8 mouse cellular contexts compared by ENCODE assay signal in the genomic region with DNA sequence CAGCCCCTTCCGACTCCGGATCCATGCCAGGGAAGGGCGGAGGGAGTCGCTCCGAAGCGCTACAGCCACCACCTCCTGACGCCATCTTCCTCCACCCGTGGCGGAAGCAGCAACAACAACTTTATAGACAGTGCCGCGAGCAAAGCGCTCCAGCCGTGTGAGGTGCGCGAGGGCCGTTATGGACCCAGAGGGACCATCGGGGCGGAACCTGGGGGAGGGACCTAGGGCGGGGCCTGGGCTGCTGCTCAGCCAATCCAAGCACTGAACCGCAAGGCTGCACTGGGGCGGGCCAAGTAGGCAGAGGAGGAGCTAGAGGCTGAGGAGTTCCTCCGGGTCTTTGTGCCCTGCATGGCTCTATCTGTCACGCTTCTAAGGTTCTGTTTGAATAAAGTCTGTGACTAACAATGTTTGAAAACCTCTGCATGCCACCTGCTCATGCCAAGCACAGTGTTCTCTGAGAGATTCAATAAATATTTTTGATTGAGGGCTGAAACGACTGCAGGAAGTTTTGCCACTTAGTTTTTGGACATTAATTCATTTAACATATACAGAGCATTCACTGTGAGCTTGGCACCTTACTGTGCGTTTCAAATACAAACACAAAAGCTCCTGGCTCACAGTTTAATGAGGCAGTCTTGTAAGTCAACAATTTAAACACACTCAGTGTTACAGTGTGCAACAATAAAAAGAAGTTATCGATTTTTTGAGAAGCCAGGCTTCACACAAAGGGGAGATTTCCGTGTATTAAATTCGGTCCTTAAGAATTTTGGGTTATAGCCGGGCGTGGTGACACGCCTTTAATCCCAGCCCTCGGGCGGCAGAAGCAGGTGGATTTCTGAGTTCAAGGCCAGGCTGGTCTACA. TPM values are rescaled to one million over a fixed set of nuclear protein-coding genes. Genes with fewer than 3 reads are reported as not detected.
DNase-seq lines count a peak whose midpoint lies in the region; ATAC-seq lines count a peak whose summit lies in the region.

No protein-coding gene starts in this region.

- peak overlapping the region; percentile 90 for H3K27ac ChIP-seq in forebrain, embryonic 14.5 days (ENCODE audit: low read depth, low read length)
- peak overlapping the region; percentile 91 for H3K27ac ChIP-seq in neural tube, embryonic 15.5 days (replicated peaks)

- intact Hi-C loops in heart, postnatal 14 days (cut with DNase I), result loop anchor here (2.0 kb wide), 1 partner anchor 64 kb away; a partner anchor contains a TSS

- DNase-seq in ES-CJ7 (ENCODE audit: low read depth, low spot score), result peak; percentile 97
- DNase-seq in cerebellum, adult 11 months, result peak; percentile 95
- DNase-seq in forebrain, embryonic 14.5 days (ENCODE audit: low spot score), result peak; percentile 99
- DNase-seq in heart, postnatal 14 days, result peak; percentile 96 to 98
- peak; percentile 96 for DNase-seq in layer of hippocampus, adult 11-12 months (ENCODE audit: low spot score)
- peak; percentile 98 to 99 for DNase-seq in lung, adult 18-20 months
- DNase-seq in testis, postnatal 14 days (ENCODE audit: low spot score), result peak; percentile 98

- no peaks in the 10 kb centered on the region for H3K36me3 ChIP-seq in forebrain, embryonic 14.5 days (ENCODE audit: control insufficient read depth, insufficient read depth, low read length)
- H3K36me3 ChIP-seq in neural tube, embryonic 15.5 days, result no peaks in the 10 kb centered on the region

- H3K4me1 ChIP-seq in forebrain, embryonic 14.5 days (ENCODE audit: control insufficient read depth, insufficient read depth, low read length), result peaks cover 22% of the 10 kb centered on the region
- peaks cover 46% of the 10 kb centered on the region for H3K4me1 ChIP-seq in neural tube, embryonic 15.5 days

- H3K4me3 ChIP-seq in forebrain, embryonic 14.5 days (ENCODE audit: low read depth, low read length), result peak overlapping the region; percentile 77
- H3K4me3 ChIP-seq in neural tube, embryonic 15.5 days (replicated peaks), result peak overlapping the region; percentile 82

- peak overlapping the region; percentile 88 for H3K9ac ChIP-seq in forebrain, embryonic 14.5 days (ENCODE audit: low read length)
- peak overlapping the region; percentile 79 for H3K9ac ChIP-seq in neural tube, embryonic 15.5 days (replicated peaks)

- 12% methylated on average over 33 of the region's 33 CpGs for WGBS in forebrain, embryonic 14.5 days
- 7% methylated on average over 33 of the region's 33 CpGs for WGBS in neural tube, embryonic 15.5 days

- H3K9me3 ChIP-seq in forebrain, embryonic 14.5 days (replicated peaks; ENCODE audit: control insufficient read depth, low read length), result no peaks in the 10 kb centered on the region
- no peaks in the 10 kb centered on the region for H3K9me3 ChIP-seq in neural tube, embryonic 15.5 days (replicated peaks)

- H3K4me2 ChIP-seq in forebrain, embryonic 14.5 days (ENCODE audit: low read length), result peak overlapping the region; percentile 67
- peak overlapping the region; percentile 73 for H3K4me2 ChIP-seq in neural tube, embryonic 15.5 days

- H3K27me3 ChIP-seq in forebrain, embryonic 14.5 days (replicated peaks; ENCODE audit: control insufficient read depth, insufficient read depth, low read length), result no peaks in the 10 kb centered on the region
- H3K27me3 ChIP-seq in neural tube, embryonic 15.5 days (replicated peaks), result no peaks in the 10 kb centered on the region

- peak; percentile 97 for ATAC-seq in forebrain, embryonic 14.5 days
- ATAC-seq in neural tube, embryonic 15.5 days (ENCODE audit: low FRiP score), result peak; percentile 98

RNA-seq across cellular contexts. Expression of a gene that starts 1.5 kb away (rescaled TPM):
- 111 and 120 TPM in 2 replicates for polyA plus RNA-seq in forebrain, embryonic 14.5 days (2014; fragmentation: Nextera tagmentation; extraction: Ambion mirVana)
- total RNA-seq in heart, postnatal 14 days (2021), result 10 to 100 TPM; 34.1 to 34.4 TPM
- 70.4 and 80.0 TPM in 2 replicates for polyA plus RNA-seq in neural tube, embryonic 15.5 days (2015; fragmentation: Nextera tagmentation; extraction: Ambion mirVana)

RNA-seq across cellular contexts. Expression of a gene that starts 1.5 kb away (rescaled TPM):
- polyA plus RNA-seq in forebrain, embryonic 14.5 days (2014; fragmentation: Nextera tagmentation; extraction: Ambion mirVana), result 79.8 and 81.2 TPM in 2 replicates
- total RNA-seq in heart, postnatal 14 days (2021), result 10 to 100 TPM; 59.4 to 69.3 TPM
- polyA plus RNA-seq in neural tube, embryonic 15.5 days (2015; fragmentation: Nextera tagmentation; extraction: Ambion mirVana), result 73.7 and 100 TPM in 2 replicates

RNA-seq across cellular contexts. Expression of a gene that starts 33.1 kb away (rescaled TPM):
- polyA plus RNA-seq in forebrain, embryonic 14.5 days (2014; fragmentation: Nextera tagmentation; extraction: Ambion mirVana), result 2.2 and 2.3 TPM in 2 replicates
- 1 to 10 TPM; 6.0 to 6.5 TPM for total RNA-seq in heart, postnatal 14 days (2021)
- polyA plus RNA-seq in neural tube, embryonic 15.5 days (2015; fragmentation: Nextera tagmentation; extraction: Ambion mirVana), result 0.69 and 2.0 TPM in 2 replicates

RNA-seq across cellular contexts. Expression of a gene that starts 55.4 kb away (rescaled TPM):
- polyA plus RNA-seq in forebrain, embryonic 14.5 days (2014; fragmentation: Nextera tagmentation; extraction: Ambion mirVana), result 3.6 and 4.8 TPM in 2 replicates
- 1 to 10 TPM in 1 of 2 experiments, under 1 TPM in 1; 0.90 to 1.0 TPM for total RNA-seq in heart, postnatal 14 days (2021)
- 10.7 and 12.1 TPM in 2 replicates for polyA plus RNA-seq in neural tube, embryonic 15.5 days (2015; fragmentation: Nextera tagmentation; extraction: Ambion mirVana)

Comparison
In these comparisons a context has a peak if more than half of its experiments do, and no peak if none do; other contexts are left out.
1. Peak in every context shown above with its lines: DNase-seq, ATAC-seq, H3K4me3 ChIP-seq and H3K27ac ChIP-seq.